Mouse (Mus musculus) CH12.LX (cell line): ENCODE measurements at regions not wholly inside any gene's neighbourhood (a gene's known extent, or its start where the extent isn't known, plus 50 kb on each side); places are given as distances from the start of the nearest gene placed in this dataset.

Experiments
- DNase-seq: peaks from one replicate; pipeline ENCODE4 v3.0.0-alpha.2; 2013; ENCODE audit errors: extremely low read depth
- H3K27ac ChIP-seq: 2 replicates; pipeline ENCODE4 v1.5.1; 2012; ENCODE audit warnings: low read depth, mild to moderate bottlenecking, control low read depth, moderate library complexity; ENCODE audit not compliant: insufficient read depth
- H3K27me3 ChIP-seq: replicated peaks from 2 replicates; pipeline ENCODE3; 2012; ENCODE audit warnings: inconsistent platforms
- H3K36me3 ChIP-seq, 2 experiments: replicated peaks in 1 of 2; 2 replicates each; pipeline versions ENCODE3 to v1.6.1; 2012; ENCODE audit warnings: inconsistent platforms in 1 of 2, low read length in 1 of 2, mild to moderate bottlenecking in 1 of 2, mixed read lengths in 1 of 2, moderate library complexity in 1 of 2; ENCODE audit not compliant: control insufficient read depth in 1 of 2, insufficient read depth in 1 of 2
- H3K4me1 ChIP-seq, 2 experiments: 2 replicates each; pipeline ENCODE4 v1.6.1; 2012; ENCODE audit warnings: inconsistent platforms in 1 of 2, moderate library complexity in 1 of 2; ENCODE audit not compliant: insufficient read depth in 2 of 2, control insufficient read depth in 1 of 2
- H3K4me2 ChIP-seq: 2 replicates; pipeline ENCODE4 v1.6.1; 2012; ENCODE audit warnings: low read depth, mild to moderate bottlenecking, control low read depth; ENCODE audit not compliant: poor library complexity, insufficient read depth, severe bottlenecking
- H3K4me3 ChIP-seq, 3 experiments: fragments of 150-350 bp in 1 of 3; sonication (generic) in 1 of 3; replicated peaks in 1 of 3; 2 replicates each; pipeline versions ENCODE3 to v1.5.1; 2011 to 2012; ENCODE audit warnings: low read depth in 2 of 3, low read length in 2 of 3, mild to moderate bottlenecking in 2 of 3, moderate library complexity in 2 of 3, control low read depth in 1 of 3, improper control_type of control experiment in 1 of 3, inconsistent platforms in 1 of 3, mixed read lengths in 1 of 3; ENCODE audit not compliant: poor library complexity in 1 of 3
- H3K79me2 ChIP-seq: replicated peaks from 2 replicates; pipeline ENCODE4 v1.6.1; 2012; ENCODE audit warnings: mild to moderate bottlenecking, moderate library complexity; ENCODE audit not compliant: control insufficient read depth, poor library complexity, insufficient read depth, severe bottlenecking; ENCODE audit errors: extremely low read depth
- H3K9ac ChIP-seq: 2 replicates; pipeline ENCODE4 v1.6.1; 2012; ENCODE audit warnings: low read depth, mild to moderate bottlenecking, control low read depth, moderate library complexity; ENCODE audit not compliant: insufficient read depth
- H3K9me3 ChIP-seq: replicated peaks from 2 replicates; pipeline ENCODE3; 2012; ENCODE audit warnings: low read length, inconsistent platforms, mixed read lengths
- CHD1 ChIP-seq: IDR thresholded peaks from 2 replicates; pipeline ENCODE4 v1.6.1; 2012; ENCODE audit warnings: low read depth, low read length, improper control_type of control experiment, inconsistent platforms
- CTCF ChIP-seq, 2 experiments: IDR thresholded peaks in 1 of 2; conservative IDR thresholded peaks in 1 of 2; 2 replicates each; pipeline ENCODE4 v1.5.1; 2011 to 2012; ENCODE audit warnings: low read depth in 2 of 2, low read length in 2 of 2, improper control_type of control experiment in 1 of 2, inconsistent platforms in 1 of 2, mild to moderate bottlenecking in 1 of 2, moderate library complexity in 1 of 2
- ELF1 ChIP-seq: IDR thresholded peaks from 2 replicates; pipeline ENCODE4 v1.6.1; 2014; ENCODE audit warnings: low read depth, mild to moderate bottlenecking, inconsistent platforms, low read length, improper control_type of control experiment
- EP300 ChIP-seq: IDR thresholded peaks from 2 replicates; pipeline ENCODE4 v1.6.1; 2011; ENCODE audit warnings: low read length, improper control_type of control experiment
- GABPA ChIP-seq: IDR thresholded peaks from 2 replicates; pipeline ENCODE4 v1.6.1; 2012; ENCODE audit warnings: low read depth, low read length, improper control_type of control experiment, inconsistent platforms; ENCODE audit not compliant: insufficient replicate concordance
- HCFC1 ChIP-seq: IDR thresholded peaks from 2 replicates; pipeline ENCODE4 v1.6.1; 2012; ENCODE audit warnings: low read depth, mild to moderate bottlenecking, inconsistent platforms, low read length, improper control_type of control experiment
- IRF4 ChIP-seq: IDR thresholded peaks from 2 replicates; pipeline ENCODE4 v1.6.1; 2014; ENCODE audit warnings: low read depth, mild to moderate bottlenecking, inconsistent platforms, low read length, improper control_type of control experiment
- JUN ChIP-seq: IDR thresholded peaks from 2 replicates; pipeline ENCODE4 v1.6.1; 2011; ENCODE audit warnings: low read depth, mild to moderate bottlenecking, low read length, improper control_type of control experiment, moderate library complexity; ENCODE audit not compliant: insufficient read depth
- JUND ChIP-seq: conservative IDR thresholded peaks from 2 replicates; pipeline ENCODE4 v1.6.1; 2011; ENCODE audit warnings: low read depth, low read length, improper control_type of control experiment
- KAT2A ChIP-seq: IDR thresholded peaks from 2 replicates; pipeline ENCODE4 v1.6.1; 2012; ENCODE audit warnings: low read length, improper control_type of control experiment, inconsistent platforms; ENCODE audit not compliant: insufficient replicate concordance
- MAFK ChIP-seq: IDR thresholded peaks from 2 replicates; pipeline ENCODE4 v1.6.1; 2011; ENCODE audit warnings: low read length, improper control_type of control experiment; ENCODE audit not compliant: insufficient replicate concordance
- MXI1 ChIP-seq: IDR thresholded peaks from 2 replicates; pipeline ENCODE4 v1.6.1; 2011; ENCODE audit warnings: mild to moderate bottlenecking, low read depth, low read length, improper control_type of control experiment
- NELFE ChIP-seq: IDR thresholded peaks from 2 replicates; pipeline ENCODE4 v1.6.1; 2011; ENCODE audit warnings: low read depth, low read length, improper control_type of control experiment
- POLR2A ChIP-seq: IDR thresholded peaks from 2 replicates; pipeline ENCODE4 v1.6.1; 2011; ENCODE audit warnings: low read depth, mild to moderate bottlenecking, improper control_type of control experiment, low read length
- POLR2AphosphoS2 ChIP-seq: IDR thresholded peaks from 2 replicates; pipeline ENCODE4 v1.6.1; 2011; ENCODE audit warnings: low read depth, low read length, improper control_type of control experiment
- RAD21 ChIP-seq: IDR thresholded peaks from 2 replicates; pipeline ENCODE4 v1.6.1; 2011; ENCODE audit warnings: low read depth, mild to moderate bottlenecking, low read length, improper control_type of control experiment, moderate library complexity
- SMC3 ChIP-seq: IDR thresholded peaks from 2 replicates; pipeline ENCODE4 v1.6.1; 2011; ENCODE audit warnings: low read depth, low read length, improper control_type of control experiment
- TCF12 ChIP-seq: IDR thresholded peaks from 2 replicates; pipeline ENCODE4 v1.6.1; 2014; ENCODE audit warnings: low read depth, mild to moderate bottlenecking, inconsistent platforms, low read length, improper control_type of control experiment
- UBTF ChIP-seq: IDR thresholded peaks from 2 replicates; pipeline ENCODE4 v1.6.1; 2012; ENCODE audit warnings: low read depth, mild to moderate bottlenecking, inconsistent platforms, low read length, improper control_type of control experiment, moderate library complexity
- USF1 ChIP-seq: IDR thresholded peaks from 2 replicates; pipeline ENCODE4 v1.6.1; 2014; ENCODE audit warnings: low read depth, mild to moderate bottlenecking, inconsistent platforms, low read length, improper control_type of control experiment
- USF2 ChIP-seq: conservative IDR thresholded peaks from 2 replicates; pipeline ENCODE4 v1.6.1; 2011; ENCODE audit warnings: low read depth, low read length, improper control_type of control experiment
- ZC3H11A ChIP-seq: IDR thresholded peaks from 2 replicates; pipeline ENCODE4 v1.6.1; 2012; ENCODE audit warnings: low read depth, mild to moderate bottlenecking, inconsistent platforms, low read length, improper control_type of control experiment
- dilution Hi-C: fragments of 300-500 bp; cut with MboI; formaldehyde crosslinking; loops from 2 replicates; pipeline ENCODE4 v1.14.3; 2020; ENCODE audit warnings: low sequenced_read_pairs; ENCODE audit not compliant: extremely low pct_unique_long_range_greater_than_20kb, extremely low pct_ligation_motif_present
- in situ Hi-C: fragments of 300-500 bp; cut with MboI; formaldehyde crosslinking; loops from 3 replicates; pipeline ENCODE4 v1.14.3; 2019; ENCODE audit warnings: low sequenced_read_pairs, low pct_ligation_motif_present, low pct_unique_long_range_greater_than_20kb, mixed read lengths

DNA sequence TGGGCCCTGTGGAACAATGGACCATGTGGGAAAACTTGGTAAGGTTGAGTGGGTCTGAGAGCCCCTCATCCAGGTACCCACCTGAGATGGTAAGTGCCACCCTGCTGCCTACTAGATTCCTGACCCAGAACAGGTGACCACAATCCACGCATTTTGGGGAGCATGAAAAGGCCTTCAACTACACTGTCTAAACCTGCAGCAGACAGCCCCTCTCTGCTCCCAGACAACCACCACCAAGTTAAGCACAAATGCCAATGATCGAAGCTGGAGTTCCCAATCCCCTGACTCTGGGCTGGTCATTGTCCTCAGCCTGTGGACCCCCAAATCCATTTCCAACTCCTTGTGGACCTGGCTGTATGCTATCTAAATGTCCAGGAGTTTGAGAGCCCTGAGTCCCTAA lies 517.2 kb upstream of the Arrdc3 start:
- Histone ChIP-seq H3K9me3 (no peaks in the 10 kb centered on the region), H3K9ac (no peak overlapping the region)
- dilution Hi-C loops = no loop called here
- TF ChIP-seq GABPA (no peak), USF1 (no peak), RAD21 (no peak), NELFE (no peak), EP300 (no peak), POLR2AphosphoS2 (no peak), JUN (no peak), HCFC1 (no peak), ZC3H11A (no peak), POLR2A (no peak), TCF12 (no peak), JUND (no peak)
- TF ChIP-seq, all 38 proteins: peak for 0
- no peak overlapping the region for H3K27ac ChIP-seq
- H3K27me3 ChIP-seq = no peaks in the 10 kb centered on the region
- H3K4me3 ChIP-seq = no peak overlapping the region
- H3K4me1 ChIP-seq = no peaks in the 10 kb centered on the region
- H3K79me2 ChIP-seq = no peaks in the 10 kb centered on the region
- no peaks in the 10 kb centered on the region for H3K36me3 ChIP-seq
- no peak for DNase-seq
- no peak overlapping the region for H3K4me2 ChIP-seq
- in situ Hi-C loops = no loop called here

DNA sequence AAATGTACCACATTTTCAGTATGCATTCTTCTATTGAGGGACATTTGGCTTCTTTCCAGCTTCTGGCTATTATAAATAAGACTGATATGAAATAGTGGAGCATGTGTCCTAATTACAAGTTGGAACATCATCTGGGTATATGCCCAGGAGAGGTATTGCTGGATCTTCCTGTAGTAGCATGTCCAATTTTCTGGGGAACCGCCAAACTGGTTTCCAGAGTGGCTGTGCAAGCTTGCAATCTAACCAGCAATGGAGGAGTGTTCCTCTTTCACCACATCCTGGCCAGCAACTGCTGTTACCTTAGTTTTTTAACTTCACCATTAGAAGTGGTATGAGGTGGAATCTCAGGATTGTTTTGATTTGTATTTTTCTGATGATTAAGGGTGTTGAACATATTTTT lies 512.7 kb upstream of the Arrdc3 start:
- no peaks in the 10 kb centered on the region for H3K36me3 ChIP-seq
- H3K4me3 ChIP-seq = no peak overlapping the region
- TF ChIP-seq ELF1 (no peak), MXI1 (no peak), SMC3 (no peak), KAT2A (no peak), IRF4 (no peak), JUN (no peak), USF1 (no peak), UBTF (no peak), NELFE (no peak), TCF12 (no peak), CTCF (conservative IDR thresholded peaks at IDR 0.05 in 1 of 2, IDR thresholded peaks at IDR 0.05 in 1 of 2; ENCODE audit: low read depth in 2 of 2, low read length in 2 of 2) (no peak), CHD1 (no peak), MAFK (no peak), RAD21 (no peak), USF2 (no peak), HCFC1 (no peak), ZC3H11A (no peak)
- H3K4me1 ChIP-seq = no peaks in the 10 kb centered on the region
- no peak overlapping the region for H3K27ac ChIP-seq
- H3K9ac ChIP-seq = no peak overlapping the region
- H3K4me2 ChIP-seq = no peak overlapping the region
- dilution Hi-C loops = no loop called here
- in situ Hi-C loops = no loop called here
- no peaks in the 10 kb centered on the region for H3K79me2 ChIP-seq
- no peaks in the 10 kb centered on the region for H3K9me3 ChIP-seq
- no peaks in the 10 kb centered on the region for H3K27me3 ChIP-seq
- DNase-seq = no peak
